Mouse (Mus musculus): ENCODE data around the gene Sec11a. TPM values are rescaled to one million over a fixed set of nuclear protein-coding genes. Genes with fewer than 3 reads are reported as not detected.
A peak's percentile ranks its signal among the peaks of the same experiment; 100 is the strongest.

Sec11a gene
- total RNA-seq (2021): 10 to 100 TPM; 49.0 to 51.3 TPM
- long read RNA-seq, experiment 1, transcript Sec11a-201 (6 exons, 1,345 nt): major isoform, 21 of 25 reads
- long read RNA-seq, experiment 1, partial matches to known transcripts: 0 of 25 reads
- long read RNA-seq, experiment 1, other reads (novel, unspliced or antisense): 3 of 25 reads
- long read RNA-seq, experiment 2, transcript Sec11a-201 (6 exons, 1,345 nt): major isoform, 10 of 19 reads
- long read RNA-seq, experiment 2, partial matches to known transcripts: 0 of 19 reads
- long read RNA-seq, experiment 2, other reads (novel, unspliced or antisense): 5 of 19 reads

GRCm38 (mm10) chr7:80947445-80948350, at the start of gene Sec11a:
Gene Sec11a, minus strand, starts transcription at chr7:80947780.
- no peak for TF ChIP-seq CTCF (IDR thresholded peaks at IDR 0.05)
- DNase-seq (ENCODE audit: extremely low spot score in 1 of 2, low spot score in 2 of 2): peak; percentile 94
- peak within 1 kb of the TSS; percentile 100 for H3K27ac ChIP-seq
- peak within 1 kb of the TSS; percentile 97 for H3K4me3 ChIP-seq
- intact Hi-C loops (cut with DNase I): loop anchor here (1.0 to 5.0 kb wide), 3 partner anchors 45 to 208 kb away; partner anchors contain the start of gene Zfp592

GRCm38 (mm10) chr7:80995266-80996146, 47.9 kb upstream of the Sec11a start:
- Histone ChIP-seq H3K4me3 (no peak overlapping the region; the same call in 1 of the 2 replicates), H3K27ac (no peak overlapping the region)
- DNase-seq (ENCODE audit: extremely low spot score in 1 of 2, low spot score in 2 of 2): no peak
- intact Hi-C loops (cut with DNase I): no loop called here
- TF ChIP-seq CTCF (IDR thresholded peaks at IDR 0.05): no peak

GRCm38 (mm10) chr7:80994663-80995005, 47.1 kb upstream of the Sec11a start:
- DNase-seq (ENCODE audit: extremely low spot score in 1 of 2, low spot score in 2 of 2): no peak
- Histone ChIP-seq H3K4me3 (peak overlapping the region; percentile 93), H3K27ac (peak overlapping the region; percentile 88; the same call in 1 of the 2 replicates)
- intact Hi-C loops (cut with DNase I): loop anchor here (5.0 kb wide), 1 partner anchor 138 kb away; no protein-coding TSS in a partner anchor
- no peak for TF ChIP-seq CTCF (IDR thresholded peaks at IDR 0.05)

GRCm38 (mm10) chr7:80993834-80994662, 46.5 kb upstream of the Sec11a start:
- TF ChIP-seq CTCF (IDR thresholded peaks at IDR 0.05): peak; percentile 51
- no peak for DNase-seq (ENCODE audit: extremely low spot score in 1 of 2, low spot score in 2 of 2)
- peak overlapping the region; percentile 88 for H3K27ac ChIP-seq
- intact Hi-C loops (cut with DNase I): loop anchor here (2.0 to 5.0 kb wide), 3 partner anchors 31 to 138 kb away; partner anchors contain the start of gene Sec11a
- peak overlapping the region; percentile 93 for H3K4me3 ChIP-seq

DNA sequence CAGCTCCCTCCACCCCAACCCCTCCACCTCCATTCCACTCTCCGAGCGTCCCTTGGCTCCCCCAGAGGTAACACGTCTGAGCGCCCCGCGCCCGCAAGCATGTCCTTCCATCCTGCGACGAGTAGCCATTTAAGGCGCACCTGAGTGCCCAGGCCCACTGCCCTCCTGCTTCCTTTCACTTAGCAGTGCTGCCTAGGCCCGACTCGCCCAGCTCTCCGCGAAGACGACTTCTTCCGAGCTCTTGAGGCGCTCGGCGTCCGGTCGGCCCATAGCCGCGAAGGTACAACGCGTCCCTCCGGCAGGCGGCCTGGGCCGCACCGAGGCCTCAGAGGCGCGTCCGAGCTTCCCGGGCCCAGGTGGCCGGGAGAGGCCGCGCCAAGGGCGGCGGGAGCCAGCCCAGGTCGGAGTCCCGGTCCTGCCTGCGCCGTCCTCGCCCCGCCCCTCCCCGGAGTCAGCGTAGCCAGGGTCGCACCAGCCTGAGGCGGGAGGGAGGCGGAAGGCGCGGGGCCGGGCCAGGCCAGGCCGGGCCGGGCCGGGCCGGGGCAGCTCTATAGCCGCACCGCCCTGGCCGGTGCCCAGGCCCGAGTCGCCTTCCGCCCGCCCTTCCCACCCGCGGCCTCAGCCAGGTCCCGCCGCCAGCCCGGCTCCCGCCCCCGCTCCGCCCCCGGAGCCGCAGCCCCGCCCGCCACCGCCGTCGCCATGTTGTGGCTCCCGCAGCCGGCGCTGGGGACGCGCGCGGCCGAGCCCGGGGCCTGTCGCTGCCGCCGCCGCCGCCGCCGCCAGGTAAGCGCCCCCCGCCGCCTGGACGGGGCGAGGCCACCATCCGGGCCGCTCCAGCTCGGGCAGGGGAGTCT, 45.6 kb upstream of the Sec11a start, which contains the start of gene Zfp592:
Gene Zfp592, plus strand, starts transcription at position 702 of the 854 bp plus-strand sequence.
- H3K4me3 ChIP-seq: peak within 1 kb of the TSS; percentile 93
- peak; percentile 75 to 78 for DNase-seq (ENCODE audit: extremely low spot score in 1 of 2, low spot score in 2 of 2)
- intact Hi-C loops (cut with DNase I): loop anchor here (2.0 to 5.0 kb wide), 3 partner anchors 32 to 139 kb away; partner anchors contain the start of gene Sec11a
- no peak; the same call in none of the 2 replicates for TF ChIP-seq CTCF (IDR thresholded peaks at IDR 0.05)
- H3K27ac ChIP-seq: peak within 1 kb of the TSS; percentile 97

DNA sequence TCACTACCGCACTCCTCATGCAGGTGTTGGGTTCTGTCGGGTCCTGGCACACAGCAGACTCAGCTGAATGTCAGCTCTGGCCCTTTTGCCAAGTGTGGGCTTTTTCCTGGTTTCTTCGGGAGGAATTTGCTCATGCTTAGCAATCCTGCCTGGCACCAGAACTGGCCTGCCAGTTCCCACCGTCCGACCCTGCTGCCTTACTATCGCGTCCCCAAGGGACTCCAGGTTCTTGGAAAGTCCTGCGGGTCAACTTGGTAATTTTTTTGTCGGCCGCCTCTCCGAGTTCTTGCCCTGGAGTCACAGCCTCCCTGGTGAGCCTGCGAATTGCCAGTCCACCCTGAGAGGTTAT, 45.0 kb upstream of the Sec11a start:
- intact Hi-C loops (cut with DNase I): loop anchor here (2.0 to 5.0 kb wide), 3 partner anchors 32 to 140 kb away; partner anchors contain the start of gene Sec11a
- DNase-seq (ENCODE audit: extremely low spot score in 1 of 2, low spot score in 2 of 2): peak in 1 of 2 experiments; percentile 10
- TF ChIP-seq CTCF (IDR thresholded peaks at IDR 0.05): no peak
- H3K4me3 ChIP-seq: peak overlapping the region; percentile 93
- H3K27ac ChIP-seq: peak overlapping the region; percentile 97

GRCm38 (mm10) chr7:80992063-80992462, 44.5 kb upstream of the Sec11a start:
- no peak for TF ChIP-seq CTCF (IDR thresholded peaks at IDR 0.05)
- Histone ChIP-seq H3K4me3 (peak overlapping the region; percentile 93), H3K27ac (peak overlapping the region; percentile 97; the same call in 1 of the 2 replicates)
- no peak for DNase-seq (ENCODE audit: extremely low spot score in 1 of 2, low spot score in 2 of 2)
- intact Hi-C loops (cut with DNase I): loop anchor here (2.0 to 5.0 kb wide), 3 partner anchors 33 to 140 kb away; partner anchors contain the start of gene Sec11a

DNA sequence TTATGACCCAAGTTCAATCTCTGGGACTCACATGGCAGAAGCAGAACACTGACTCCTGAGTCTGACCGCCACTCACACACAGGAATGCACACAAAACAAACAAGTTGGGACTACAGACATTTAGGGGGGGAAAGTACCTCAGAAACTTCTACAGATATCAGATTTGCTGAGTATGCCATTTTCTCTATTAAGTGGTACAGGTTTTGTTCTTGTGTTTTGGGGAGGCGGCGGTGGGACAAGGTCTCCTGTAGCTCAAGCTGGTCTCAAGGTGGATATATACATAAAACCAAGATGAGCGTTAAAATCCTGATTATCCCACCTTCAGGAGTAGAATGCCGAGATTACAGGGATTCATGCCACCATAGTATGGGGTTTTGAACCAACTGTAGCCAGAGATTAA, 44.0 kb upstream of the Sec11a start:
- Histone ChIP-seq H3K27ac (no peak overlapping the region), H3K4me3 (no peak overlapping the region)
- intact Hi-C loops (cut with DNase I): loop anchor here (5.0 kb wide), 1 partner anchor 141 kb away; no protein-coding TSS in a partner anchor
- DNase-seq (ENCODE audit: extremely low spot score in 1 of 2, low spot score in 2 of 2): no peak
- no peak for TF ChIP-seq CTCF (IDR thresholded peaks at IDR 0.05)

DNA sequence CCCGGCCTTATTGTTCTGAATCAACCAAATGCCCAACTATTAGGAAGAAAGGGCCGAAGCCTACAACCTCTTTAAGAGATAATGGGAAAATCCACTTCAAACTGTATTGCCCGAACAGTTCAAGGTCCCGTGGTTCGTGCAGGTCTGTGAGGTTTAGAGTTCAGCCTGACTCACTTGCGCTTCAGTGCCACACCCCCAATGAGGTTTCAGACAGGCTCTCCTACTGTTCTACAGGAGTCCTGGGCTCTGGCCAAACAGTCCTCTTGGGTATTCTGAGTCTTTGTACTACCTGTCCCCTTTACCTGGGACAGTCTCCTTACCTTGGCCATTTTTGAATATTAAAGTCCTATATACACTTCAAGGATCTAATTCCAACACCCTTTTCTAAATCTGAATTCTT, 42.7 kb upstream of the Sec11a start:
- no peak for TF ChIP-seq CTCF (IDR thresholded peaks at IDR 0.05)
- DNase-seq (ENCODE audit: extremely low spot score in 1 of 2, low spot score in 2 of 2): no peak
- Histone ChIP-seq H3K27ac (no peak overlapping the region), H3K4me3 (no peak overlapping the region)
- intact Hi-C loops (cut with DNase I): loop anchor here (5.0 kb wide), 1 partner anchor 142 kb away; no protein-coding TSS in a partner anchor

All from left cerebral cortex, adult 2 months (tissue).